Mouse (Mus musculus): Measurements from ENCODE around the gene Acadvl.

Gene Acadvl

GRCm38 (mm10) chr11:70000396-70000898 lies 14.8 kb downstream of the Acadvl start, which contains the start of gene Dvl2:
Dvl2 (plus strand) TSS chr11:70000595.
- peak; percentile 94 for DNase-seq

GRCm38 (mm10) chr11:69999666-70000065 lies 15.5 kb downstream of the Acadvl start:
- DNase-seq = no peak

DNA sequence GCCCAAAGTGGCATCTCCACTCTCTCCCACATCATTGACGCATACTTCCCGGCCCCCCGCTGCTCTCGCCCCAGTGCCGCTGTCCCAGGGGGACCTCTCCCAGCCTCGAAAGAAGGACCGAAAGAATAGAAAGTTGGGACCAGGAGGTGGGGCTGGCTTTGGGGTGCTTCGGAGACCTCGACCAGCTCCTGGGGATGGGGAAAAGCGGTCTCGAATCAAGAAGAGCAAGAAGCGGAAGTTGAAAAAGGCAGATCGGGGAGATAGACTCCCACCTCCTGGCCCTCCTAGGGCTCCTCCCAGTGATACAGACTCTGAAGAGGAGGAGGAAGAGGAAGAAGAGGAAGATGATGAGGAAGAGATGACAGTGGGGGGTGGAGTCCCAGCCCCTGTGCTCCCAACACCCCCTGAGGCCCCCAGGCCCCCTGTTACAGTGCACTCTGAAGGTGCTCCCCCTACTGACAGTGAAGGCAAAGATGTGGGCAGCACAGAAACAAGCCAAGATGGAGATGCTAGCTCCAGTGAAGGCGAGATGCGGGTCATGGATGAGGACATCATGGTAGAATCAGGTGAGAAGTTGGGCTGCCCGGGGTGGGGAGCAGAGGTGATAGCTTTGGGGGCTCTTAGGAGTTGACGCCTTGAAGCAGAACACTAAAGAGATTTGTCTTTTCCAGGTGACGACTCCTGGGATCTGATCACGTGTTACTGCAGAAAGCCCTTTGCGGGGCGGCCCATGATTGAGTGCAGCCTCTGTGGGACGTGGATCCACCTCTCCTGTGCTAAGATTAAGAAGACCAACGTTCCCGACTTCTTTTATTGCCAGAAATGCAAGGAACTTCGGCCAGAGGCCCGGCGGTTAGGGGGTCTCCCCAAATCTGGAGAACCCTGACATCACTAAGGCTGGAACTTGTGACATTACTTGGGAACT lies 16.4 kb downstream of the Acadvl start:
- DNase-seq = no peak

- DNase-seq = peak; percentile 90
Measured at GRCm38 (mm10) chr11:69997070-69997509, 18.1 kb downstream of the Acadvl start.

- DNase-seq = peak; percentile 49
Measured at GRCm38 (mm10) chr11:69996161-69997061, 18.8 kb downstream of the Acadvl start.

GRCm38 (mm10) chr11:69995391-69995960 lies 19.7 kb downstream of the Acadvl start, which contains the start of gene Phf23:
Phf23 (plus strand) TSS chr11:69995777.
- DNase-seq = peak; percentile 99

DNA sequence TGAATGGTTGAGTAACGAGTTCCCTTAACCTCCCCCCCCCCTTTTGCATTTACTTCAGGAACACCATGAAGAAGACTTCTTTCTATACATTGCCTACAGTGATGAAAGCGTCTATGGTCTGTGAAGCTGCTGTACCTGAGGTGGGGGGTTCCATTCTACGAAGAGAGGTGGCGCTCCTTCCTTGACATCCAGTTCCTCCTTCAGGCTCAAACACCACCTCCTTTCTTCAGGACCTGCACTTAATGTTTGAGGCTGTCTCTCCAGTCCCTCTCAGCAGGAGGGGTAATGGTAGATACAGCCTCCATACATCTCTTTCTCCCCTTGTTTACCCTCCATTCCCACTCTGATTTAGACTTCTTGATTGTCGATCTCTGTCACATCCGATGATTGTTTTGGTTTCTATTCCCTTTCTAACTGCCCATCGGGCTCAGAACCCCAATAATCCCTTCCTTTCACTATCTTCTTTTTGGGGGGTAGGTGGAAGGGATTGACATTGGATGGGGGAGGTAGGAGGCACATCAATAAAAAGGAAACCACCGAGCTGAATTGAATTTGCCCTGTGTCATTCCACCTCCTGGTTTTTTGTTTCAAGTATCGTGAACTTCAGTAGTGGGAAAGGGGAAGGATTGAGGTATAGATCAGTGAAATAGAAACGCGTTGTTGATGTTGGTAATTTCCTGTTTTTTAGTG lies 20.7 kb downstream of the Acadvl start:
- peak; percentile 24 for DNase-seq

DNA sequence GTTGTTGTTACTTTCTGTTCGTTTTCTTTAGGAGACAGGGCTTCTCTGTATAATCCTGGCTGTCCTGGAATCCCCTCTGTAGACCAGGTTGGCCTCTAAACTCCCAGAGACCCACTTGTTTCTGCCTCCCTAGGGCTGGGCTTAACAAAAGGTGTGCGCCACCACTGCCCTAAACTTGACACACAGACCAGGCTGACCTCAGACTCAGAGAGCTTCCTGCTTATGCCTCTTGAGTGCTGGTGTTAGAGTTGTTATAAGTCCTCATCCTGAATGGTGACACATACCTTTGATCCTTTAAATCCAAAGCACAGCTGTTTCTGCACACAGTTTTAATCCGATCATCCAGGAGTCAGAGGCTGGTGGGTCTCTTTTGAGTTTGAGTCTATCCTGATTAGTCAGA lies 22.3 kb downstream of the Acadvl start:
- DNase-seq = no peak

GRCm38 (mm10) chr11:69992396-69992795 lies 22.8 kb downstream of the Acadvl start:
- DNase-seq = peak; percentile 62

DNA sequence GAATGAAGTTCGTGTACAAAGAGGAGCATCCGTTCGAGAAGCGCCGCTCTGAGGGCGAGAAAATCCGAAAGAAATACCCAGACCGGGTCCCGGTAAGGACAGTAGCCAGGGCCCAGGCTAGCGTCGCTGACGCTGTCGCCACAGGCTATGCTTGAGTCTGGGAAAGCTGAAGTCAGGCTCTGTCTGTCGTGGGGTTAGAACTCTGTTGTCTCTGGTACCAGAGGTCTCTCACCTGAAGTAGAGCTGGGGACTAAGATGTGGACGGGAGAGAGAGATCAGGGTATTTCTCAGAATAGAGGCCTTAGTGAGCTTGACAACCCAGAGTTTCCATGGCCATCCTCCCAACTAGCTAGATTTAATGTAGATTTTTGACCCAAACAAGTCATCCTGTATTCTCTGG lies 23.5 kb downstream of the Acadvl start:
- DNase-seq = no peak

GRCm38 (mm10) chr11:69990850-69991691 lies 24.1 kb downstream of the Acadvl start, which contains the start of gene Gabarap:
Gabarap (plus strand) TSS chr11:69991143.
- peak; percentile 96 for DNase-seq

DNA sequence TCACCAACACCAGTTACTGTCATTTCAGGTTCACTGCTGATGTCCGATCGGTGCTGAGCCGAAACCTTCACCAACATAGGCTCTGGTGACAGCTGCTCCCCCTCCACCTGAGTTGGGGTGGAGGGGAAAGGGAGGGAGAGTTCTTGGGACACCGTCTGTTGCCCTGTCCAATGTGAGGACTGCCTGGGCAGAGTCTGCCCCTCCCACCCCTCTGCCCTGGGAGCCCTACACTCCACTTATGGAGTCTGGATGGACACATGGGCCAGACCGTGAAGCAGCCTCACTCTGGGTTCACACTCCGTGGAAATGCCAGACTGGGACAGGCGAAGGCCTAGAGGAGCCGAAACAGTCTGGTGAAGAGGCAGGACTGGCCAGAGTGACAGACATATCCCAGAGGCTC lies 25.3 kb downstream of the Acadvl start:
- DNase-seq = no peak

GRCm38 (mm10) chr11:69984431-69984830 lies 30.8 kb downstream of the Acadvl start:
- no peak for DNase-seq

DNA sequence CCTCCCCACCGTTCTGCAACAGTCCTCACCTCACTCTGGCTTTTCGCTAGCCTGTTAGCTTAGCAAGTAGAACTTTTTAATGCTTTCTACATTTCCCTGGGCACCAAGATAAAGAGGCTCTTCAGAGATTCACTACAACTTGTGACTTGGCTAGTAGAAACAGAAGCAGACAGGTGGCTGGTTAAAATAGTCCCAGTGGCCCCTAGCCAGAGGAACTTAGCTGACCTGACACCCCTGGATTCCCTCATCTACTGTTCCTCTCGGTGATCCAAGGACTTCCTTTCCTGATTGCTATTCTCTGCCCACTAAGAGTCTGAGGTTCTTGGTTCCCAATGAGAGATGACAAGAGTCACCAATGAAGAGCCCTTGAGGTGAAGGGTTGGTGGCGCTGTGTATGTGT lies 31.8 kb downstream of the Acadvl start:
- no peak for DNase-seq

DNA sequence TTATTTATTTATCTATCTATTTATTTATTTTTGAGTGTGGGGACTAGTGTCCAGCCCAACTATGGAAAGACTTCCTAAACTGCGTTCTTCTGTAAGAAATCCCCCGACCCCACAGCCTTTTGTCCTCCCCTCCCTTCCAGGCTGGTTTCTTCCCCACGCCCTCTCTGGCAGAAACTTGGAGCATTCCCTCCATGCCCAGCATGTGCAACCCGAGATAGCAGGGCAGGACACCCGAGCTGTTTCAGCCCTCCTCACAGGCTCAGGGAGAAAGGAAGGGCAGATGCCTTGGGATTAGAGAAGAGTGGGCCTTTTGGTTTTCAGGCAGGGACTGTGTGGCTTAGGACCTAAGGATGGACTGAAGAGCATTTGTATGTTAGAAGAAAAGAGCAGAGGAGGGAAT lies 32.3 kb downstream of the Acadvl start:
- DNase-seq = no peak

- DNase-seq = no peak
Measured at GRCm38 (mm10) chr11:69982225-69982624, 33.0 kb downstream of the Acadvl start, which contains the start of gene Elp5. Elp5 (minus strand) TSS chr11:69982517.

- no peak for DNase-seq
Measured at GRCm38 (mm10) chr11:69981141-69981762, 34.0 kb downstream of the Acadvl start, which contains the start of gene Ctdnep1. Ctdnep1 (plus strand) TSS chr11:69981156.

- peak; percentile 98 for DNase-seq
Measured at GRCm38 (mm10) chr11:69980196-69981140, 34.7 kb downstream of the Acadvl start.

DNA sequence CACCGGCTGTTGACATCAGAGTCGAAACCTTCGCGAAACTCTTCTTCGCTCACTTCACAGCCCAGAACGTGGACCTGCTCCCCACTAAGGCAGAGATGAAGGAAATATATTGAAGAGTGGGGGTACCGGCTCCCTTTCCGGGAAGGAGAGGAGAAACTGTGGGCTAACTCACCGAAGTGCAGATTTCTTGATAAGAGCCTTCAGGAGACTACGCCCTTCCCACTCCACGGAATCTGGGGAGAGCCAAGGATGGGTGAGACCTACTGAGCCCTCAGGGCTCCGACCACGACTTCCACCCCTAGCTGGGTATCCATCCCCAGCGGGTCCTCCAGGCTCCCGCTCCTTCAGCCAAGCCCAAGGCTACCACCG lies 35.4 kb downstream of the Acadvl start:
- no peak for DNase-seq

All from kidney, adult 11 months (tissue).